Mouse (Mus musculus) urinary bladder, postnatal 36 days (tissue): ENCODE results near the gene Muc13.

Source experiments
- DNase-seq, 2 experiments: peaks; one replicate each; pipeline ENCODE4 v3.0.0; 2022; ENCODE audit warnings: low spot score in 2 of 2, mixed read lengths in 1 of 2

Muc13 gene

DNA sequence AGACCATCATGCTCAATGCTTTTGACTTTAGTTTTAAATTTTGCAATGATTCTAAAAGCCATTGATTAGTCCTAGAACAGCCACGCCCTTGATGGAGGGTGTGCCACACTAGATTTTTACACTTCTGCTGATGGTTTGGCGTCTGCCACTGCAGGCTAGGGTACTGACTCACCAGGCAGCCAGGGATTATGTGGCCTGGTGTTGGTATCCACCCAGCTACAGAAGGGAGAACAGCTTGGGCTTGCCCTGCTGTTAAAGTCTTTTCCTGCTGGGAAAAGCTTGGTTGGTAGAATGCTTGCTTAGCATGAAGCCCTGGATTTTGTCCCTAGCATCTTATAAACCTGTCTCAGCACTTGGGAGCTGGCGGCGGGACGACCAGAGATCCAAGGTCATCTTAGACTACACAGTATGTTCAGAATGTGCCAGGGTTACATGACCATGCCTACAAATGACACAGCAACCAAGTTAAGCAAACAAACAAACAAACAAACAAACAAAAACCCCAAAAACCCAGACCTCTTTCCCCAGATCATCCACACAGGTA is 69.4 kb downstream of the Muc13 start:
- no peak for DNase-seq
